Mouse (Mus musculus) kidney, adult 2 months (tissue): ENCODE measurements at regions not wholly inside any gene's neighbourhood (a gene's known extent, or its start where the extent isn't known, plus 50 kb on each side); places are given as distances from the start of the nearest gene placed in this dataset.

Experiments
- CTCF ChIP-seq: fragments of 200-500 bp; conservative IDR thresholded peaks from 2 replicates; pipeline ENCODE4 v1.5.1; 2011; ENCODE audit warnings: low read depth, mild to moderate bottlenecking, control low read depth, low read length, moderate library complexity, mixed read lengths; ENCODE audit not compliant: insufficient read depth, insufficient read length
- POLR2A ChIP-seq: fragments of 200-500 bp; IDR thresholded peaks from one replicate; pipeline ENCODE4 v1.6.1; 2011; ENCODE audit warnings: low read depth, low read length, control low read depth

DNA sequence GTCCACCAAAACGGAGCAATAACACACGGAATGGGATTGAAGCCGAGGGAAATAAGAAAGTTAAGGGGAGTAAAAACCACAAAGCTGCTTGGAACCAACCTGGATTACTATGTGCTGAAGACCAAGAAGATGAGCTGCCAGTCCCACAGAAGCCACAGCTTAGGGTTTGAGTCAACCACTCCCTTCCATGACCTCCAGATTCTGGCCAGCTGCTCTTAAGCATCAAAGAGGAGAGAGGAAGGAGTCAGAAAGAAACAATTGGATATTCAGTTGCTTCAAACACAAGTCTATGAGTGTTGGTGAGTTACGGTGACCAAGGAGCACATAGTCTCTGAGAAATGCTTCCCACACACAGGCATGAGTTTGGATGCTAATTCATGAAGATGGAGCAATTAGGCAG lies 99.7 kb upstream of the Egflam start:
- TF ChIP-seq CTCF, result no peak
- TF ChIP-seq POLR2A, result no peak
